Mouse (Mus musculus): Measurements from ENCODE around the gene Uqcrc1. TPM values are rescaled to one million over a fixed set of nuclear protein-coding genes. Genes with fewer than 3 reads are reported as not detected.

Gene Uqcrc1
- polyA plus RNA-seq, 1 experiment from 2014 or later: 707 TPM

MicroRNAs within 50 kb of the gene (microRNA counts, 519-probe panel; counts per million panel counts)
- 32.2 counts per million for microRNA mmu-miR-711

Small RNA genes lying within 50 kb of the gene (microRNA-seq; reads per million reads assigned to microRNA genes)
- gene Mir711 (ENCODE audit: borderline number of aligned reads): not detected

Other genes with a start within 250 kb of the Uqcrc1 start
- 29.8 and 33.7 TPM in 2 replicates for gene Prkar2a, start 247.3 kb upstream of the Uqcrc1 start, polyA plus RNA-seq (2014; fragmentation: Nextera tagmentation; extraction: Ambion mirVana)
- 44.3 and 48.7 TPM in 2 replicates for gene Ip6k2, start 152.8 kb upstream of the Uqcrc1 start, polyA plus RNA-seq (2014; fragmentation: Nextera tagmentation; extraction: Ambion mirVana)
- 7.3 and 9.5 TPM in 2 replicates for gene Nckipsd, start 128.3 kb upstream of the Uqcrc1 start, polyA plus RNA-seq (2014; fragmentation: Nextera tagmentation; extraction: Ambion mirVana)
- 0.04 and 0.10 TPM in 2 replicates for gene Celsr3, start 110.3 kb upstream of the Uqcrc1 start, polyA plus RNA-seq (2014; fragmentation: Nextera tagmentation; extraction: Ambion mirVana)
- 6.3 and 7.0 TPM in 2 replicates for gene Slc26a6, start 83.3 kb upstream of the Uqcrc1 start, polyA plus RNA-seq (2014; fragmentation: Nextera tagmentation; extraction: Ambion mirVana)
- gene Tmem89, start 22.0 kb upstream of the Uqcrc1 start, polyA plus RNA-seq (2014; fragmentation: Nextera tagmentation; extraction: Ambion mirVana): not detected in 2 replicates
- 0.28 and 0.77 TPM in 2 replicates for gene Col7a1, start 17.0 kb downstream of the Uqcrc1 start, polyA plus RNA-seq (2014; fragmentation: Nextera tagmentation; extraction: Ambion mirVana)
- gene Ucn2, start 49.4 kb downstream of the Uqcrc1 start, polyA plus RNA-seq (2014; fragmentation: Nextera tagmentation; extraction: Ambion mirVana): not detected in 2 replicates
- gene Pfkfb4, start 55.1 kb downstream of the Uqcrc1 start, polyA plus RNA-seq (2014; fragmentation: Nextera tagmentation; extraction: Ambion mirVana): 3.6 and 4.5 TPM in 2 replicates
- 49.0 and 59.1 TPM in 2 replicates for gene Shisa5, start 101.9 kb downstream of the Uqcrc1 start, polyA plus RNA-seq (2014; fragmentation: Nextera tagmentation; extraction: Ambion mirVana)
- 5.7 and 7.0 TPM in 2 replicates for gene Trex1, start 123.1 kb downstream of the Uqcrc1 start, polyA plus RNA-seq (2014; fragmentation: Nextera tagmentation; extraction: Ambion mirVana)
- gene Atrip, start 137.5 kb downstream of the Uqcrc1 start, polyA plus RNA-seq (2014; fragmentation: Nextera tagmentation; extraction: Ambion mirVana): 18.0 and 18.6 TPM in 2 replicates
- 15.5 and 15.8 TPM in 2 replicates for gene Ccdc51, start 145.9 kb downstream of the Uqcrc1 start, polyA plus RNA-seq (2014; fragmentation: Nextera tagmentation; extraction: Ambion mirVana)
- gene Tma7, start 146.0 kb downstream of the Uqcrc1 start, polyA plus RNA-seq (2014; fragmentation: Nextera tagmentation; extraction: Ambion mirVana): 776 and 790 TPM in 2 replicates
- gene Plxnb1, start 158.8 kb downstream of the Uqcrc1 start, polyA plus RNA-seq (2014; fragmentation: Nextera tagmentation; extraction: Ambion mirVana): 5.5 and 6.8 TPM in 2 replicates
- not detected in 2 replicates for gene Fbxw21, start 225.4 kb downstream of the Uqcrc1 start, polyA plus RNA-seq (2014; fragmentation: Nextera tagmentation; extraction: Ambion mirVana)